Mouse (Mus musculus) cerebral cortex, adult 2 months (tissue): ENCODE results near the gene Fam83c.

ENCODE experiments used
- WGBS: fragments of 180-500 bp; shearing (Covaris S2); methylation state at CpG from one replicate; pipeline ENCODE4 v1.1.7; 2018; 5-methylcytosine and 5-hydroxymethylcytosine counted together

The Fam83c gene

DNA sequence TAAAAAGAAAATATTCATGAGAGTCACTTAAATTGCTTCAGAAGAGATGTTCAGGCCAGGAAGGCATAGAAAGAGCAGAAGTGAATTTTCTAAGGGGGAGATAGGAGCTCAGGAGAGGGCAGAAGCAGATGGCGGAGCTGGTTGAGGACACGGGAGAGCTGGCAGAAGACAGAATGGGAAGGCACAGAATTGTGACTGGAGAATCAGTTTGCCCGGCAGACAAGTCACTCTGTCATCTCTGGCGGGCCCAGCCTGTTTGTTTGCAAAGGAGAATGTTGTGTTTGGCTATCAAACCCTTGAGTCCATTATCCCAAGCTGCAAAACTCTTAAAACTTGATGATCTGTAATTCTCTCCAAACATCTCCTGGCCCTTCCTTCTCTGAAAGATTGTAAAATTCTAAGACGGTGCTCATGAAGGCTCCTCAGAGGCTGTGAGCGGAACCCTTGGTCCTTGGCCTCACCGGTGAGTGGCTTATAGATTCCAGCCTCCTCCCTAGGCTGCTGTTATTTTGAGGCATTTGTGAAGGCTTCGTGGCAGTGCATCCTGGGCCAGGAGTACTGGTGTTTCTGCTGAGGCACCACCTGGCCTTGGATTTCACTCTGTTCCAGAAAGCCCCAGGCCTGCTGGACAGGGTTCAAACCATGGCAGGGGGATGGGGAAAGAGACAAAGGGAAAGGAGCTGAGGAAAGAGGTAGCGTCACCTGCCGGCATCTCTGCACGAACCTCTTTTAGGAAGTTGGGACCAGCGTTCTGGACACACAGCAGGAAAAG lies 39.8 kb downstream of the Fam83c start:
- 82% methylated on average over 12 of the region's 12 CpGs for WGBS

DNA sequence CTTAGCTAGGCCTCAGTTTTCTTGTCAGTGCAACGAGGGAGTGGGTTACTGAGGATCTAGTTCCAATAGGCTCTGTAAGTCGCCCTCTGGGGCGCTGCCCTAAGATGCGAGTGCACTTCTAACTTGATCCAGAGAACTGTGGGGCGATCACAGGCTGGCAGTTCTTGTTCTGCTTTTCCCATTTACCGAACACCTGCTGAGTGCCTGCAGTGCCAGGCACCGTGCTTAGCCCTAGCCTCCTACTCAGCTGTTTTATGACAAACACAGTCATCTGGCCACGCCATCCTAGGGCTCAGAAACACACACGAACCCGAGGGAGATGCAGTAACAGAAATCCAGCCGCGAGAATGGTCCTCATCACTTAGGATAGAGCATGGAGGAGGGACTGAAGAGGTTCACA lies 41.8 kb downstream of the Fam83c start:
- 49% methylated on average over 12 of the region's 12 CpGs for WGBS

DNA sequence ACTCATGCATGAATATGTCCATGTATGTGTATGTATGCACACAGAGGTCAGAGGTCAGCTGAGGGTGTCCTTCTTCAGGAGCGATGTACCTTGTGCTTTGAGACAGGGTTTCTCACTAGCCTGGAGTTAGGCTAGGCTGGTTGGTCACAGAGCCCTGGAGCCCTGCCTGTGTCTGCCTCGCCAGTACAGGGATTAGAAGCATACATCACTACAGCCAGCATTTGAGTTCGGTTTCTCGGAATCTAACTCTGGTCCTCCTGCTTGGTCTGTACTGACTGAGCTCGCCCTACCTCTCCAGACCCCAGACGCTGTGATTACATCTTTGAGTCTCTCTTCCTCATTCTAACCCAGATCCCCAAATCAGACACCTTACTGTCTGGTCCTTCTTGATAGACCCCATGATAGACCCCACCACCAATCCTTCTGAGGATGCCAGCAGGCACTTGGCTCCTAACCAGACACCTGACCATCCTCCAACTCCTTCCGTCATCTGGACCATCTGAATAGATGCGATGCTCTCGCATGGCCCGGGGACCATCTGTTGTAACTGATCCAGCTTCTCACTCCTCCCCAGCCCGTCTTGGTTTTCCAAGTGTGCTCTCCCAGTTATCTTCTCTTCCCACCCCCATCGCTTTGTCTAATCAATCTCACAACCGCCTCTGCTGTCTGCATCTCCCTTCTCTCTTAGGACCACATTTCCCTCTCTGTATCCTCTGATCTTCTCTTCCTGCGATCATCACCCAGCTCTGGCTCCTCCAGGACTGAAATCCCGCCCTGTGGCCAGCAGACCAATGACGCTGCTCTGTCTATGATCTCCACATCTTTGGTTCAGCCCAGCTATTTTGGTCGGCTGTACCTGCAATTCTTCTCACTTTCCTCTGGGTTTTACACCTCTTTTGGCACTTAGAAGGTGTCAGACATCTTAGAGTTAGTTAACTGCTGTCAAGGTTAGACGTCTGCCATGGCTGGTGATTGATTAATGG lies 46.4 kb downstream of the Fam83c start:
- WGBS, result 62% methylated on average over 18 of the region's 18 CpGs

DNA sequence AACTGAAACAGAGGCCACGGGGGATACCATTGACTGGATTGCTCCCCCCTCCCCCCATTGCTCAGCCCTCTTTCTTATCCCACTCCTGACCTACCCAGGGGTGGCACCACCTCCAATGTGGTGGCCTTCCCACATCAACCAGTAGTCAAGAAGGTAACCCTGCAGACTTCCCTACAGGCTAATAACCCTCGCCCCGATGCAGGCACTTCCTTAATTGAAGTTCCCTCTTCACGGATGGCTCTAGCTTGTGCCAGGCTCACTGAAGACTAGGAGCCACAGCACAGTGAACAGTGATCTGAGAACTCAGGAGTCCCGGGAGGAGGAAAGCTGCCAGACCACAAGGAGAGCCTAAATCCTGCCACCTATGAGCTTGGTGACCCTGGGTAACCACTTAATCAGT lies 47.7 kb downstream of the Fam83c start:
- 80% methylated on average over 5 of the region's 5 CpGs for WGBS

DNA sequence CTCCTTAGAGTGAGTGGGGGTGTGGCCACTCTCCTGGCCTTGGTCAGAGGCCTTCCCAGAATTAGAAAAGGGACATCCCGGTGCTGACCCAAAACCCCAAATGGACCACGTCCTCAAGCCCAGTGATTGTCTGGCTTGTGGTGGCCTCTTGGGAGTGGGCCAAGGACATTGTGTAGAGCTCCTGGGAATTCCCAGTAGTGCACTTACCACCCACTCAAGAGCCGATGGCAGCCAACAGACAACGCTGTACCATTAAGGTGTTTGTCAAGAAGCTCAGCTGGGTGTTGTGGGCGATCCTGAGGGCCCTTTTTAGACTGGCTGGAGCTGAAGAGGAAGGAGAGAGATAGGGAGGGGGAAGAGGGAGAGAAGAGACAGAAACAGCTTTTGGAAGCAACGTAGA lies 50.1 kb downstream of the Fam83c start:
- WGBS, result 49% methylated on average over 6 of the region's 6 CpGs

DNA sequence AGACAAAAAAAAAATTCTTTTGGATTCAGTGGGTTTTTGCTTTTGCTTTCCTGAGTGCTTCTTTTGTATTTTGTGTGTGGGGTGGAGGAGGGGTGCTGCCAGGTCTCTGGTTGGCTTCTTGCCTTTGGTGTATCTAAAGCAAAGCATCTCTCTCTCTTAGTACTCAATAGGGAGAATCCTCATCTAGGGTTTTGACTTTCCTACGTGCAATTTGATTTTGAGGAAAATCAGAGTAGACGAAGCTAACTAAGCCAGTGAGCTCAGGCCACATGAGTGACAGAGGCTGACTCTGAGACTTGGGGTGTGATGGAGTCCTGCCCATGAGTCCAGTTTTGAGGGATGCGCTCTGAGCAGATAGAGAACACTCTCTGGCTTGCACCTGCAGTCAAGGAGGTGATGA lies 55.1 kb downstream of the Fam83c start:
- WGBS, result 82% methylated on average over 3 of the region's 3 CpGs

DNA sequence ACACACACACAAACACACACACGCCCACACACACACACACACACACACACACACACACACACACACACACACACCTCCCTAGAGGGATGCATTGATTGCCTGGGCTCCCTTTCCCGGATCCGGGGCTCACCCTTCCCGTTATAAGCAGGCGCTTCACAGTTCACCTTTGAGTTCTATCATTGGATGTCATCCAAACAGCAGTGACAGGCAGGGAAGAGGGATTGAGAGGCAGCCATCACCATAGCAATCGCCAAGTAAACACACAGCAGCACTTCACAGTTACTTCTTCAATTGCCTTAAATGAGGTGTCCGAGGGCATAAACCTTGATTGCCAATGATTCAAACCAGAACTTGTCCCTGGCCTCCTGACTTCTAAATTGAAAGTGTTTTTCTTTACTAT lies 55.6 kb downstream of the Fam83c start:
- 42% methylated on average over 7 of the region's 7 CpGs for WGBS

DNA sequence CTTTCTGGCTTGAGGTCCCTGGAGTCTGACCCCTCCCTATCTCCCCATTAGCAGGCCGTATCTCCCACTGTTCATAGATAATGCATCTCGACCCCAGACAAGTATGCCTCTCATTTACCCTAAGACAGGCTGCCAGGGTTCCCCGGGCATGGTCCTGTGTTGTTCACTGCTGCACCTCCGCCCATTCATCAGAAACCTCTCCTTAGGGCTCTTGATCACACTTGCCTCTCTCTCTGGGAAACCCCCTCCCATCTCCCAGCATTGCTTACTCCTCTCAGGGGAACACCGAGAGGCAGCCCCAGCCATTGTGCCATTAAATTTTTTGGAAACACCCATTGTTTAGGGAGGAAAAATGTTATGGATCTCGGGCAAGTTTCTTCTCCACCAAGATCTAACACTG lies 56.6 kb downstream of the Fam83c start:
- WGBS, result 74% methylated on average over 6 of the region's 6 CpGs

DNA sequence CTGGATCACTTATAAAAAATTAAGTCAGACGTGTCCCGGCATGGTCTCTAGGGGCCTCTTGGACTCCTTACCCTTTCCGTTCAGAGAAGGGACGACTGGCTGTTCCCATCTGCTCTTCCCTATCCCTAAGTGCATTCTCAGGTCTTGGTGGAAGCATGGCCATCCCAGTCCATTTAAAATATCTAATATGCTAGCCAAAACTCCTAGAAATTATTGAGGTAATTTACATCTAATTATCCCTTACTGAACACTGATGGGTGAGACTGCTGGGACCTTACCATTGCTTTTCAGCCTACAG lies 57.0 kb downstream of the Fam83c start:
- 89% methylated on average over 4 of the region's 4 CpGs for WGBS
